Mouse (Mus musculus) effector memory CD4-positive, alpha-beta T cell, adult 5 months (primary cell): ENCODE measurements around the gene Olfr1434. TPM values are rescaled to one million over a fixed set of nuclear protein-coding genes. Genes with fewer than 3 reads are reported as not detected.

Experiments
- polyA plus RNA-seq: library from polyadenylated mRNA; unstranded; fragments of 100-300 nt; shearing (Covaris generic); gene quantifications from one replicate; pipeline ENCODE4 v1.2.1, GENCODE M21; 2017

Gene Olfr1434
- not detected for polyA plus RNA-seq

DNA sequence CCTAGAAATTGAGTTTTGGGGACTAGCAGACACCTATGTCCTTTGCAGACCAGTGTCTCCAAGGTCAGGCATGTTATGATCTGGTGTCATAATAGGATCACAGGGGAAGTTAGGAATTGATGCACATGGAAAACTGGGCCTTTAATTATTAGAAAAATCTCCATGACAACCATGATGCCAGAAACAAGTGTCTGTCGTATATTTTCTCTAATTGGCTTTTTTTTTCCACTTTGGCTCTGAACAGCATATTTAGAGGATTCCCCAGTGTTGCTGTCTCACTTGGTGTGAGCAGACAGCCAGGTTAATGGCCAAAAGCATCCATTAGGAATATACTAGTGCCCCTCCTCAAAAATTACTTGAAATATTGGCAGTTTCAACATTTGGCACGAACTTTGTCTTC lies at the start of gene Olfr1434:
Gene Olfr1434 (plus strand): TSS at position 301 of the 400 bp plus-strand sequence.

DNA sequence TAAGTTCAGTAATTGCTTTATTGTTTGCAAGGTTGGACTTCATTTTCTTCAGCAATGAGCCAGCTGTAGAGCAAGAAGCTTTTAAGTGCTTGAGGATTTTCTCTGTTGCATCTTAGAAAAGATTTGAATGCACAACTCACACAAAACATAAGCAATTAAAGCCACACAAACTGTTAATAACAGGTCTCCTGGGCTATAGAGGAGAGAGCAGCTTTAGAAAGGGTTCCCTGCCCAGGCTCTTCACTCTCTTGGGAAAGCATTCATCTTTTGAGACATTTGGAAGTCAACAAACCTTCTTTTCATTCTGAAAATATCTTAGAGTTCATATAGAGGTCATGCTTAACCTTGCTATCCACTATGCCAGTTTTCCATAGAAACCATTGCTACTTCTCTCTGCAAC lies 47.2 kb upstream of the Olfr1434 start, which contains the start of gene Olfr1432:
Gene Olfr1432 (minus strand): TSS at position 101 of the 400 bp plus-strand sequence.

GRCm38 (mm10) chr19:12241559-12241958 lies 38.1 kb upstream of the Olfr1434 start, which contains the start of gene Olfr262:
Olfr262 (minus strand) TSS chr19:12241659.

GRCm38 (mm10) chr19:12260732-12261131 lies 18.9 kb upstream of the Olfr1434 start, which contains the start of gene Olfr235:
Olfr235 (plus strand) TSS chr19:12261032.

GRCm38 (mm10) chr19:12299030-12299429 lies 19.4 kb downstream of the Olfr1434 start, which contains the start of gene Olfr1436:
Olfr1436 (minus strand) TSS chr19:12299130.

GRCm38 (mm10) chr19:12325001-12325400 lies 45.3 kb downstream of the Olfr1434 start, which contains the start of gene Olfr1437:
Olfr1437 (minus strand) TSS chr19:12325101.

Other genes with a start within 250 kb of the Olfr1434 start
- 0.09 TPM for gene Olfr1423, start 238.5 kb upstream of the Olfr1434 start, polyA plus RNA-seq
- 0.21 TPM for gene Olfr1424, start 217.2 kb upstream of the Olfr1434 start, polyA plus RNA-seq
- gene Olfr1425, start 202.1 kb upstream of the Olfr1434 start, polyA plus RNA-seq, result not detected
- not detected for gene Olfr1426, start 187.8 kb upstream of the Olfr1434 start, polyA plus RNA-seq
- not detected for gene Olfr1427, start 176.5 kb upstream of the Olfr1434 start, polyA plus RNA-seq
- not detected for gene Olfr1428, start 164.0 kb upstream of the Olfr1434 start, polyA plus RNA-seq
- not detected for gene Olfr76, start 156.7 kb upstream of the Olfr1434 start, polyA plus RNA-seq
- gene Olfr1555-ps1, start 109.7 kb upstream of the Olfr1434 start, polyA plus RNA-seq, result 0.14 TPM
- not detected for gene Olfr1431, start 79.2 kb upstream of the Olfr1434 start, polyA plus RNA-seq
- gene Olfr1432, start 47.3 kb upstream of the Olfr1434 start, polyA plus RNA-seq, result not detected
- not detected for gene Olfr262, start 38.2 kb upstream of the Olfr1434 start, polyA plus RNA-seq
- gene Olfr235, start 18.8 kb upstream of the Olfr1434 start, polyA plus RNA-seq, result not detected
- not detected for gene Olfr1436, start 19.3 kb downstream of the Olfr1434 start, polyA plus RNA-seq
- not detected for gene Olfr1437, start 45.2 kb downstream of the Olfr1434 start, polyA plus RNA-seq
- gene Olfr1438-ps1, start 56.1 kb downstream of the Olfr1434 start, polyA plus RNA-seq, result not detected
- not detected for gene Olfr1440, start 107.4 kb downstream of the Olfr1434 start, polyA plus RNA-seq
- gene Olfr1441, start 137.6 kb downstream of the Olfr1434 start, polyA plus RNA-seq, result not detected
- 0.09 TPM for gene Pfpl, start 148.1 kb downstream of the Olfr1434 start, polyA plus RNA-seq
- 0.29 TPM for gene Mpeg1, start 180.9 kb downstream of the Olfr1434 start, polyA plus RNA-seq
- 34.0 TPM for gene Dtx4, start 221.6 kb downstream of the Olfr1434 start, polyA plus RNA-seq